Mouse (Mus musculus) hindlimb bud, embryonic 11.5 days (tissue): ENCODE data around the gene Apold1.
A peak's percentile ranks its signal among the peaks of the same experiment; 100 is the strongest.

Source experiments
- DNase-seq: peaks from one replicate; pipeline ENCODE4 v3.0.0-alpha.2; 2012; ENCODE audit warnings: low read depth, low spot score; ENCODE audit errors: extremely low spot score

Gene Apold1

GRCm38 (mm10) chr6:134969498-134969897, 12.0 kb upstream of the Apold1 start:
- DNase-seq = no peak

DNA sequence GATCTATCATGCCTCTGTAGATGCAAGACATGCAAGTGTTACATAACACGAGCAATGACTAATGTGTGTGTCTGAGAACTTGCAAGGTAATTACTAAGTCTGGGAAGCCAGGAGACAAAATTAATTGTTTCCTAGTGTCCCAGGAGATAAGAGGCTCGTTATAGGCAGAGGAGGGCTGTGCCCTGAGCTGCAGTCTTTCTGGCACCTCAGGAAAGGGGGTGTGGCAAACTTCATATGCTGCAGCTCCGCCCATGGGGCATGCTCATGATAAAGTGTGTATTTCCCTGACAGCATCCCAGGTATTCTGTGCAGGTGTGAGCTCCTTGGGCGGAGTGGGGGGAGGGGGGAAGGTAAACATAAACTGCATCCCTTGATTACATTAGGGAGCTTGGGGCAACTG, 9.4 kb upstream of the Apold1 start:
- DNase-seq = no peak

DNA sequence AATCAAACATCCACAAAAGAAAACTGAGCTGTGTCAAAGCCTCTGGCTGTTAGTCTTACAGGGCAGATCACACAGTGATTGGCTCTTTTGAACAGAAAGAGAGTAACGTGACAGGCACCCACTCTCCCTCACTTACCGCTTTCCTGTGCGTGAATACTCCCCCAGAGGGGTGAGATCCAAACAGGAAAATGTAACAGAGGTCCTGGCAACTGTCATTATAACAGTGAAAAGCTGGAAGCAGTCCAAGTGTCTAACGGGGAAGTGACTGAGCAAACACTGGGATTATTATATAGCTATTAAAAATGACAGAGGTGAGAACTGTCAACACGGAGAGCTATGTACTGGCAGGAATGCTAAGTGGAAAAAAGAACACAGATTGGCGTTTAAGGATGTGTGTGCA, 4.9 kb upstream of the Apold1 start:
- no peak for DNase-seq

- DNase-seq = peak; percentile 58
These were observed 2.2 kb downstream of the Apold1 start for GRCm38 (mm10) chr6:134983529-134984370.

- DNase-seq = no peak
These were observed 3.2 kb downstream of the Apold1 start for GRCm38 (mm10) chr6:134984748-134985147.

DNA sequence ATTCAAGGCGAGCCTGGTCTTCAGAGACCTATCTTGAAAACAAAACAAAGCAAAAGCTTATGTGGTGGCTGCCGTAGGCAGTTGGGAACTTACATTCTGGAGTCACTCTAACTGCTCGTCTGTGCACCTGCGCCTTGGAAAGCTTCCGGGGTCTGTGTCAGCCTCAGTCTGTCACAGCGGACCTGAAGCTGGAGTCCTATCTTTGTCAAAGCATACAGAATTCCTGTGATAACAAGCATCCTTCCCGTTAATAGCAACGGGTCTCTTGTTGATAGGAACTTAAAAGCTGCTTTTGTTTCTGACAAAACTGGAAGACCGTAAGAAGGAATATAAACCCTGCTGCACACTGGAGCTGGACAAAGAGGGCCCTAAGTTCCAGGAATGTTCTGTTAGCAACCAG, 6.9 kb downstream of the Apold1 start:
- no peak for DNase-seq

DNA sequence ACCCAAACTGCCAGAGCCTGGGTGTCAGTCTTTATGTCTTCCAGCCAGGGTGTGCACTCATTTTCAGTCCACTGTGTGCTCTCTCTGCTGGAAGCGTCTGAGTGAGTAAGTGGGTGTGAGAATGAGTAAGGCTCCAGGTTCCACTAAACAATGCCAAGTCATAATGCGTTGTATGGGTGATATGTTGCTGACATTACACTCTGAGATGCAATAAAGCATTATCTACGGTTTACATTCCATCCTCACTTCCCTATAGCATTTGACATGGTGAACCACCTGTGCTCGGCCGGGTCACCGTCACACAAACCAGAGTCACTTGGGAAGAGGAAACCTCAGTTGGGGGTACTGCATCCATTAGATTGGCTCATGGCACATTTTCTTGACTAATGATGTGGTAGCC, 9.2 kb downstream of the Apold1 start:
- no peak for DNase-seq

GRCm38 (mm10) chr6:134994031-134994651, 12.6 kb downstream of the Apold1 start:
- DNase-seq = no peak

- DNase-seq = no peak
These were observed 13.5 kb downstream of the Apold1 start for GRCm38 (mm10) chr6:134994985-134995384.

DNA sequence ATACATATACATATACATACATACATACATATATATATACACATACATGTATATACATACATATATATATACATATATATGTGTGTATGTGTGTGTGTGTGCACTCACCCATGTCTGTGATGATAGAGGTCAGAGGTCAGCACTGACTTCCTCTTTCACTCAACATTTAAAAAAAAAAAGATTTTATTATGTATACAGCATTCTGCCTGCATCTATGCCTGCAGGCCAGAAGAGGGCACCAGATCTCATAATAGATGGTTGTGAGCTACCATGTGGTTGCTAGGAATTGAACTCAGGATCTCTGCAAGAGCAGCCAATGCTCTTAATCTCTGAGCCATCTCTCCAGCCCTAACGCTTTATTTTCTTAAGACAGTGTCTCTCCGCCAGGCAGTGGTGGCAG, 15.4 kb downstream of the Apold1 start:
- DNase-seq = no peak

GRCm38 (mm10) chr6:134998076-134998475, 16.6 kb downstream of the Apold1 start:
- DNase-seq = no peak

DNA sequence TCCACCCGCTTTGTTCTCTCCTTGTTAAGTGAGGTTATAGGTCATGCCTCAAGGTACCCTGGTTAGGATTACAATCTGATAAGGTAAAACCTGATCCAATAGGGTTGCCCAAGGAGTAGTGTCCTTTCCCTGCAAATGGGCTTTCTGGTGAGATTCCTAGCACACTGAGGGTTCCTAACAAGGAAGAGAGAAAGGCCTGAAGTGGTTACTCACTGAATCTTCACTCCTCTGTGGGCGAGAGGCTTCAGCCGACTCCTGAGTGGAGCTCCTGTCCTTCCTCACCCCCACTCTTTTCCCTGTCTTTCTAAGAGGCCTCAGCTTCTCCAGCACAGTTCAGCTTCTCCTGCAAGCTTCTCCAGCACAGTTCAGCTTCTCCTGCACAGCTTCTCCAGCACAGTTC, 17.3 kb downstream of the Apold1 start:
- DNase-seq = no peak

DNA sequence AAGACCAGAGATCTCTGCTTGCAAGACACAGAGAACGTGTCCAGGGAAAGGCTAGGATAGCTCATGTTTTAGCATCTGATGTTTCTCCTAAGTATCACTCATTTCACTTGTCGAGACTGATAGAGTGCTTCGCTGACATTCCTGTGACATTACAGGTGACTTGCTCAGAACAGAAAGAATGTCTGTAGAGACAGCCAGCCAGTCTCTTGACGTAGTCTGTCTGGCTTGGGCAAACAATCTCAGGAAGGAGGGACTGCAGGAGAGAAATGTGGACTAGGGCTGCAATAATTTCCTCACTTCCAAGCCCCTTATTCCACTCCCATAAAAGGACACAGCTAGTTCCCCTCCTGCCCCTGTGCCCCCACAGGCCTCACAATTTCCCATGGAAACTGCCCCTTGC, 18.8 kb downstream of the Apold1 start:
- no peak for DNase-seq

DNA sequence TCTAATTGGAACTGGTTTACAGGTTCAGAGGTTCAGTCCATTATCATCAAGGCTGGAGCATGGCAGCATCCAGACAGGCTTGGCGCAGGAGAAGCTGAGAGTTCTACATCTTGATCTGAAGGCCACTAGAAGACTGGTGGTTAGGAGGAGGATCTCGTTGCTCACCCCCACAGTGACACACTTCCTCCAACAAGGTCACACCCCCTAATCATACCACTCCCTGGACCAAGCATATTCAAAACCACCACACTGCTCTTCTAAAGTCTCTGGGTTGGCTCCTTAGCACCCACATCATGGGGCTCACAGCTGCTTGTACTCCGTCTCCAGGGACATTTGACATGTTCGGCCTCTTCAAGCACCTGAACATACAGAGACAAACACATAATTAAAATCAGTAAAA, 20.5 kb downstream of the Apold1 start:
- no peak for DNase-seq

GRCm38 (mm10) chr6:135006372-135006771, 24.9 kb downstream of the Apold1 start:
- no peak for DNase-seq

- DNase-seq = peak; percentile 68
These were observed 29.7 kb downstream of the Apold1 start, which contains the start of gene Ddx47 for GRCm38 (mm10) chr6:135011048-135011733. TSS of gene Ddx47 (plus strand) at chr6:135011612.

- no peak for DNase-seq
These were observed 30.2 kb downstream of the Apold1 start for GRCm38 (mm10) chr6:135011734-135012116.

DNA sequence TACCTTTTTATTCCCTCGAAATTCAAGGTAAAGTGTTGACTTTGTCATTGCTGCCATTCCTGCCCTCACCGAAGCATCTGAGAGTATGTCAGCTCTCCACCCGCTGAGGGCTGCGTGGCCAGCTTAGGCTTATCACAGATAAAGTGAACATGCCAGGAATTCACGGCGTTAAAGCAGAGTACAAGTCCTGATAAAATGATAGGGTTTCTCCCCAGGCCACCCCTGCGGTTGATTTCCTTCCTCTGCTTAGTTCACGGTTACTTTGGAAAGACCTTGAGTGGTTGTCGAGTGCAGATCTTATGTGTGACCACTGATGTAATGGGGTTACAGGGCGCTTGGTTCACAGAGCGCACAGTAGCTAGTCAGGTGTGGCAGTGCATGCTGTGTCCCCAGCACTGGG, 35.7 kb downstream of the Apold1 start:
- no peak for DNase-seq

DNA sequence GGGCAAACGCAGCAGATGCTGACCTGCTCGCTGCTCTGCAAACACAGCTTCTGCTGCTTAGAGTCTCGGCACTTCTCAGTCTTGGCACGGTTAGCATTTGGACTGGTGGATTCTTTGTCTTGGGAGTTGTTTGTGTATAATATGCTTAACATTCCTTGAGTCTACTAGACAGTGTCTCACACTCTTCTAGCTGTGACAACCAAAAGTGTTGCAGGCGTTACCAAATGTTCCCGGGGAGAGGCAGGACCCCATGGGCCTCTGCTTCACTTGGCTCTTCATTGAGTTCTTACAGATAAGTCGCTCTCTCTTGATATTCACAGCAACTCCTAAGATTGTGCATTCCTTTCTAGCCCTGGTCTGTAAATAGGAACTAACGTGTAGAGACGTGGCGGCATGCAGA, 38.0 kb downstream of the Apold1 start:
- no peak for DNase-seq

GRCm38 (mm10) chr6:135021633-135022032, 40.1 kb downstream of the Apold1 start:
- no peak for DNase-seq

- DNase-seq = no peak
These were observed 41.9 kb downstream of the Apold1 start for GRCm38 (mm10) chr6:135023379-135023778.
